Mouse (Mus musculus): ENCODE data around the gene Blzf1.

GRCm38 (mm10) chr1:164319542-164320140 lies 12.4 kb upstream of the Blzf1 start:
- TF ChIP-seq CTCF (conservative IDR thresholded peaks at IDR 0.05; ENCODE audit: low read length) = no peak
- TF ChIP-seq POU5F1 (IDR thresholded peaks at IDR 0.05; ENCODE audit: borderline replicate concordance, low read length) = no peak
- no peak for TF ChIP-seq NANOG (IDR thresholded peaks at IDR 0.05; ENCODE audit: borderline replicate concordance, low read length)

Data from E14TG2a.4 (cell line).